30 mouse cellular contexts compared by ENCODE assay signal in the genomic region with DNA sequence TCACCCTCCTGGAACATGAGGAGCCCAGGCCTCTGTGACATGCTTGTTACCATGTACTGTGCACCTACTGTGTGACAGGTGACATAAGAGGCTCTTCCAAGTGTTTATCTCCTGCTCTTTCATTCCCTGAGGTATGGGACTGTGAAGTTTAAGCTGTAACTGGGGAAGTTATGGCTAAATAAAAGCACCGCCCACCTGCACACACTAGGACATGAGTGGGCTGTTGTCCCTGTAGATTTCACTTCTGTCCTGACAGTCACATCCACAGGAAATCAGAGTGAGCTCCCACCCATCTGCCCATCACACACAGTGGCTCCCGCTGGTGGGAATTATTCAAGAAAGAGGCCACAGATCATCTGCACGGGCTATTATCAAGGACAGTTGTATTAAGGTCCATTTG. TPM values are rescaled to one million over a fixed set of nuclear protein-coding genes. Genes with fewer than 3 reads are reported as not detected.
A peak's percentile ranks its signal among the peaks of the same experiment; 100 is the strongest.
DNase-seq lines count a peak whose midpoint lies in the region; ATAC-seq and TF ChIP-seq lines count a peak whose summit lies in the region.
"Had no signal": no experiment of that assay in that cellular context is flagged by ENCODE, and none has a peak within 500 bp of the region (broad histone marks: within the 10 kb centered on the region; RNA-seq: fewer than 3 reads in every experiment).

No protein-coding gene starts in this region.

- intact Hi-C loops in left cerebral cortex, adult 2 months (cut with DNase I): no loop called here

- H3K4me3 ChIP-seq in left cerebral cortex, adult 2 months: no peak overlapping the region
- H3K4me3 ChIP-seq: embryonic facial prominence, embryonic 12.5 days; embryonic facial prominence, embryonic 15.5 days; heart, embryonic 12.5 days; heart, embryonic 15.5 days; hindbrain, embryonic 10.5 days; hindbrain, embryonic 13.5 days had no signal

- peak; percentile 1; the same call in 1 of the 2 replicates for TF ChIP-seq CTCF in left cerebral cortex, adult 2 months (IDR thresholded peaks at IDR 0.05)

- no peak overlapping the region for H3K27ac ChIP-seq in left cerebral cortex, adult 2 months
- H3K27ac ChIP-seq: embryonic facial prominence, embryonic 12.5 days; embryonic facial prominence, embryonic 15.5 days; heart, embryonic 15.5 days; hindbrain, embryonic 10.5 days; hindbrain, embryonic 13.5 days had no signal

- no peak for DNase-seq in frontal cortex, postnatal 14 days (ENCODE audit: low spot score in 2 of 2)
- peak in 1 of 2 experiments; percentile 21 for DNase-seq in left cerebral cortex, adult 2 months (ENCODE audit: extremely low spot score in 1 of 2, low spot score in 2 of 2)
- no peak for DNase-seq in left cerebral cortex, adult 9 months (ENCODE audit: low spot score in 2 of 2)
- peak; percentile 26 to 33 for DNase-seq in right cerebral cortex, adult 2 months (ENCODE audit: low spot score in 2 of 2)
- no peak for DNase-seq in right cerebral cortex, postnatal 4 days
- DNase-seq: adrenal gland, adult 8-10 months; adrenal gland, postnatal 36 days; cerebellum, adult 11 months; cerebellum, adult 2 months; cerebellum, adult 9-11 months; cerebellum, postnatal 25 days; forebrain, postnatal 0 days; gastrocnemius, postnatal 10 days; gastrocnemius, postnatal 36 days; heart, postnatal 10 days; heart, postnatal 36 days had no signal

- ATAC-seq in frontal cortex, adult (ENCODE audit: low TSS enrichment): peak; percentile 81
- ATAC-seq: activated CD4-positive, CD25-positive, alpha-beta regulatory T cell, adult 4 months; forebrain, embryonic 14.5 days; forebrain, postnatal 0 days; hindbrain, embryonic 16.5 days had no signal

RNA-seq across cellular contexts. Expression of gene Ccl2, which starts 25.3 kb away (rescaled TPM):
- total RNA-seq in left cerebral cortex, adult 2 months (2021): not detected
- total RNA-seq: gastrocnemius, postnatal 36 days had no signal

RNA-seq across cellular contexts. Expression of gene Gm17268, which starts 28.2 kb away (rescaled TPM):
- total RNA-seq in left cerebral cortex, adult 2 months (2021): not detected
- total RNA-seq: adrenal gland, adult 8-10 months; adrenal gland, postnatal 36 days; common myeloid progenitor, adult 5-6 weeks; ES-E14; forebrain, postnatal 0 days; gastrocnemius, adult 18-20 months; gastrocnemius, postnatal 10 days; gastrocnemius, postnatal 36 days; granulocyte monocyte progenitor cell, adult 5-6 weeks; heart, postnatal 10 days; heart, postnatal 36 days had no signal

RNA-seq across cellular contexts. Expression of gene Ccl7, which starts 35.4 kb away (rescaled TPM):
- total RNA-seq in left cerebral cortex, adult 2 months (2021): not detected
- total RNA-seq: common myeloid progenitor, adult 5-6 weeks; forebrain, postnatal 0 days; gastrocnemius, postnatal 36 days; granulocyte monocyte progenitor cell, adult 5-6 weeks had no signal

RNA-seq across cellular contexts. Expression of gene Asic2, which starts 41.9 kb away (rescaled TPM):
- 10 to 100 TPM; 65.7 to 75.2 TPM for total RNA-seq in left cerebral cortex, adult 2 months (2021)
- total RNA-seq: common myeloid progenitor, adult 5-6 weeks; granulocyte monocyte progenitor cell, adult 5-6 weeks; heart, postnatal 10 days; heart, postnatal 36 days had no signal

RNA-seq across cellular contexts. Expression of gene Ccl11, which starts 47.5 kb away (rescaled TPM):
- under 1 TPM in 1 of 2 experiments, not detected in 1; 0.43 TPM for total RNA-seq in left cerebral cortex, adult 2 months (2021)
- total RNA-seq: common myeloid progenitor, adult 5-6 weeks; ES-E14; forebrain, postnatal 0 days; granulocyte monocyte progenitor cell, adult 5-6 weeks had no signal

Comparison
In these comparisons a context has a peak if more than half of its experiments do, and no peak if none do; other contexts are left out.
1. DNase-seq: peak in right cerebral cortex, adult 2 months (2 of 2); none in frontal cortex, postnatal 14 days (0 of 2), left cerebral cortex, adult 9 months (0 of 2) and right cerebral cortex, postnatal 4 days (single experiment).